Mouse (Mus musculus): ENCODE data around the gene Bcl2a1b.
A peak's percentile ranks its signal among the peaks of the same experiment; 100 is the strongest.
"Not testable (repeated sequence)": the region's sequence is repeated elsewhere in the genome, so short reads cannot be mapped to it uniquely, and the experiment has no call there.

Bcl2a1b gene

DNA sequence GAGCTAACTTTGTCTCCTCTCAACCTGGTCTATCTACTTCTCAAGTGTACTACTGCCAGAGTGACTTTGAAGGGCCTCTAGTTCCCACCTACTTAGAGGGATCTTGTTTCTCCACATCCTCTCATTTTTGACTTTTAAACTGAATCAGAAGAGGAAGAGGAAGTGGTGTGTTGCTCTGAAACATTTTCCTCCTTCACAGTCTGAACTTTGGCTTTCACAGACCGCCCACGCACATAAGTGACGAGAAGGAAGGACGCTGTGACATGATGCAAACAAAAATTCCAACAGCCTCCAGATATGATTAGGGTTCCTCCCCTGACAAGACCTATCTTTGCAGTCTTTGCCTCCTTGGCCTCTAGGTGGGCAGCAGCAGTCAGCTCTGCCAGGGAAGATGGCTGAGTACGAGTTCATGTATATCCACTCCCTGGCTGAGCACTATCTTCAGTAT is at the start of gene Bcl2a1b, which contains the start of gene Gm29094:
Bcl2a1b (plus strand) TSS at position 241 of the 448 bp plus-strand sequence.
Gm29094 (plus strand) TSS at position 411 of the 448 bp plus-strand sequence.
- DNase-seq = not testable (repeated sequence)

DNA sequence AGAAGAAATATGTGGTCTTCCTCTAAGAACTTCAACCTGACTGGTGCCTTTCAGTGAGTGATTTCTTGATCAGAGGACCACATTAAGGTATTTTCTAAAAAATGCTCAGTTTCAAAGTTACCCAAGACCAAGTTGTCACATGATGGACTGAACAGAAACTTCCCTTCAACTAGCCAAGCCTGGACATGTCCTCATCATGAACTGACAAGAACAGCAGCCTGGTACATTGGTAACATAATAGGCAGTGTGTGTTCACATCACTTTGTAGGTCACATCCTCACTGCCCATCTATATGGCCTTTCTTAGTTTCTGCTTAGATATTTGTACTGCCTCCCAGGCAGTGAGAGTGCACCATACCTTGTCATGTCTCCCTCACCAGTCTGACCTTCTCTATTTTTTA is 26.5 kb upstream of the Bcl2a1b start:
- not testable (repeated sequence) for DNase-seq

DNA sequence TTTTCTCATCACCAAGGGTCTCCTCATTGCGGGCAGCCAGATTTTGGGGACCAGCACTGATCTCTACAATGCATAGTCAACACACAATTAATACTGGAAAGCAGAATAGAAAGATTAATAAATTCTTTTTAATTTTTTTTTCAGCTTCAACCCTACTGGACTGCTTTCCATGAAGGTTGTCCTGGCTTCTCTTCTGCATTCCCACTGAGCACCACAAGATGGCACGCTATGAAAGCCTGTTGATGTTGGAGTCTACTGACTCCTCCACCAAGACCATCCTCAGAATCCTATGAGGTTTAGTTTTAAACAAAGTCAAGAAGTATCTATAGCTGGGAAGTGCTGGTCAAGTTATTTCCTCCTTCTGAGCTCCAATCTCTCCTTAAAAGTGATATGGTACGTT is 20.2 kb upstream of the Bcl2a1b start:
- peak; percentile 54 for DNase-seq

DNA sequence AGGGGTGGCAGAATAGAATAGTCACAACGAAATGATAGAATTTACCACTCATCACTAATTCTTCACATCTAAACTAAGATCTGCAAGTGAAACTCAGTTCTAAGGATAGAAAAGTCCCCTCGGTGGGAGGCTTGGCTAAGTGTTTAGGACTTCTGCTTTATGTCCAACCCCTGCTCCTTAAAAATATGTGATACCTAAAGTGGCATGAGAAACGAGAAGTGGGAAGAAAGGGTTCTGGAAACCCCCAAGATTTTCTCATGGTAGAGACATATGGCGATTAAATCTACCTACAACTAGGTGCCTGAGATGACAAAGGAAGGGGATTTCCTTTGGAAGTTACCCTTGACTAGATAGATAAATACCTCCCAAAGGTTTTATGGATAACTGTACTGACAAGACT is 19.5 kb upstream of the Bcl2a1b start:
- not testable (repeated sequence) for DNase-seq

DNA sequence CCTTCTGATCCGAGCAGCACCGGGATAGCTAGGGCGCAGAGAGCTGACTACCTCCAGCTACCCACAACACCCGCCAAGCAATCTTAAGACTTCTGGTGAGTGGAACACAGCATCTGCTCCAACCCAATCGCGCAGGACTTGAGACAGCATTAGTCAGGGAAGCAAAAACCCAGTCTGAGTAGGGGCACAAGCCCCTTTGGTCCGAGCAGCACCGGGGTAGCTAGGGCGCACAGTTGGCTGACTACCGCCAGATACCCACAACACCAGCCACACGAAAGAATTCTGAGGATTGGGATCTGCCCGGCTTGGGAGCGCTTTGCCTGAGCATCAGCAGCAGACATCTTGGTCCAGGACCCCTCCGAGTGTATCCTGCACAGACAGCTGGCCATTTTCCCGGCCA is 12.0 kb upstream of the Bcl2a1b start:
- DNase-seq = not testable (repeated sequence)

DNA sequence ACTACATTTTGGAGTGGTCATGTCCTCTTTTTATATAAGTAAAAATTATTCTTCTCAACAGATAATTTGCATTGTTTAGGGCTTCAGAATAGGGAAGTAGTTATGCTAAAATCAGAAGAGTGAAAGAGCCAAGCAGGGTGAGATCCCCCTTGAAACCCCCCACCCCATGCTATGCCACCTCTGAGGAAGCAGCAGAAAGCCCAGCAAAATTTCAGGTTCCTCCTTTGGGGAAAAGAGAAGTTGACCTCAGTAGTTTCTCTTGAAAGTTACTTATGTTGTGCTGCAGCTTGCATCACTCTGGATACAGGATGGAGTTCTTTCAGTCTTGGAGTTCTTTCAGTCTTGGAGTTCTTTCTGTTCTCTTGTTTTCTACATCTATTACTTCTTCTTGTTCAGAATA is 3.5 kb upstream of the Bcl2a1b start:
- DNase-seq = not testable (repeated sequence)

DNA sequence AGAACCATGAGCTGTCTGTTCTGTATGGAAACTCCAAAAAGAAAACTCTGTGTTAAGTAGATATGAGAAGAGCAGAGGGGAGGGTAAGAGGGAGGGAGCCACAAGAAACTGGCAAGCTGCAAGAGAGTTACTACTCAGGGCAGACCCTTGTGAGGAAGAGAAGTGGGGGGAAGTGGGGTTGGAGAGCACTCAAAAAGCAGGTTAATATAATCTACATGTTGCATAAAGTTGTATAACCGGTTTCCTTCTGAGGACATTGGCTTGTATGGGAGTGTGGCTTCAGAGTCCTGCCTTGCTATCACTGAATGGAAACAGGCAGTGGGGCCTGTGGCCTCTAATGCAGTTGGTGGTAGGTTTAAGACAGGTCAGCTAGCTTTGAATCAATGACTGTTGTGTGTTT is 1.5 kb upstream of the Bcl2a1b start:
- DNase-seq = not testable (repeated sequence)

DNA sequence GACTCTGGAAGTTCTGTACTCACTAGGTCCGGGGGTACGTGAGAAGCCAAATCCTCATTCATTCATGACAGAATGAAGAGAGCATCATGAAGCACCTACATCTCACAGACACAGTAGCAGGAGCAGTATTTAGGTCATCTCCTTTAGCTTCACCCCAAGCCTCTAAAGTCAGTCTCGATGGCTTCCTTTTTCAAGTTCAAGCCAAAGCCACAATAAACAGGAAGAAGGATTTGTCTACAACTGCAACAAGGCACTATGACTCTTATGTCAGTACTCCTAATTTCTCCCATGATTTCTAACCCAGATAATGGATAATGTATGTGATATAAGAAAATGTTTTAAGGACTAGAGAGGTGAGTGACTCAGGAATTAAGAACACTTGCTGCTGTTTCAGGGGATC is 660 bp upstream of the Bcl2a1b start:
- DNase-seq = not testable (repeated sequence)

DNA sequence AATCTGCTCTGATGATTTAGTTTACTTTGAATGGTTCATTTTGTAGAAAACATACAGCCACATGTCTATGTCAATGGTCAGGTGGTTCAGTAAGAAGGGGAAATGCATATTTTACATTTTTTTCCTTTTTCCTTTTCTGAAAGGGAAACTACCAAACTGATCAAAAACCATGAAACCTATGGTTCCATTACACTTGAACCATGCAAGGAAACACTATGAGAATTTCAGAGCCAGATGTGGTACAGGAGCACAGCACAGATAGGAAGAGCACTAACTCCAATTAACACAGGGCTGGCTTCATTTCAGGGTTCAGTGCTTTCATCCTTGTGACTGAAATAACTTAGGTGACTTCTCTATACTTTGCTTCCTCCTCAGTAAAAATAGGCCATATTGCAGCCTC is 3.2 kb downstream of the Bcl2a1b start:
- not testable (repeated sequence) for DNase-seq

DNA sequence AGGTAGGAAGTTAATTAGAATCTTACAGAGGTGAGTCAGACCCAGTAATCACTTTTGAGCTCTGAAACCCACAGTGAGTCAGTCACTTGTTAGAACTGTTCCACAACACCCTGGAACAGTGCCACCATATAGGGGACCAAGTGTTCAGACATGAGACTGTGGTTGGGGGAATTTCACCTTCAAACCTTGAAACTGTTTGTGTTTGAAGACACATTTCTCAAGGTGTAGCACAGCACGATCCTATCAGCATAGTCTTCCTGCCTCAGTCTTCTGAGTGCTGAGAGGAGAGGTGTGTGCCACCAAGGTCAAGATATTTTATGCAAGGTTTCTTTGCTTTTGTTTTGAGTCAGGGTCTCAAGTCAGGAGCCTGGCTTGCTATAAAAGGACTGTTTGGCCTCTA is 9.9 kb downstream of the Bcl2a1b start:
- not testable (repeated sequence) for DNase-seq

DNA sequence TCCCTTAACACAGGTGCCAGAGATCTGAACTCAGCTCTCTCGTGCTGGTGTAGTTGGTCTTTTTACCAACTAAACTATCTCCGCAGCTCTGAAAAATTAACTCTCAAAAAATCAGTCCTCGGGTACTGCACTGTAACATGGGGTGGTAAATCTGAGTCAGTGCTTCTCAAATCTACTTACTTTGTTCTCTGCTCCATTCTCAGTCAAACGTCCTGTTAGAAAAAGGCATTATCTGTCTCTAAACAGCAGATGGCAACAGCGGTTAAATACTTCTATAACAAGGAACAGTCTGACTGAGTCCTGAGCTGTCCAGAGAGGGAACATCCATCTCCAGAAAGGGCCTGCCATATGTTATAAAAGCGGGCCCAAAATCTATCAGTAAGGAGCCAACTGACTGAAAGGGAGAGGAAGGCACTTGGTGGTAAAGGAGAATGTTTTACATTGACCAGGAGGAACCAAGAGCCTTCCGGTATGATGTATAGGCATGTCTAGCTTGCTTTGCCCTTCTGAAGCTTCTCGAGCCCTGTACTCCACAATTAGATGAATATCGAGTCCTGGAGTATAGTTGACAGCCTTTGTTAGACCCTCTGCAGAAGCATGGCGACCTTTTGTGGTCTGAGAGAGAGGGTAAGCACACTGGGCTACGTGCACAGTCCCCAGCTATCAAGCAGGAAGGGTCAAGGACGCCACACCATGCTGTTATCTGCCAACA is 11.5 kb downstream of the Bcl2a1b start, which contains the start of gene Mthfs:
Mthfs (plus strand) TSS at position 324 of the 712 bp plus-strand sequence.
- DNase-seq = not testable (repeated sequence)

DNA sequence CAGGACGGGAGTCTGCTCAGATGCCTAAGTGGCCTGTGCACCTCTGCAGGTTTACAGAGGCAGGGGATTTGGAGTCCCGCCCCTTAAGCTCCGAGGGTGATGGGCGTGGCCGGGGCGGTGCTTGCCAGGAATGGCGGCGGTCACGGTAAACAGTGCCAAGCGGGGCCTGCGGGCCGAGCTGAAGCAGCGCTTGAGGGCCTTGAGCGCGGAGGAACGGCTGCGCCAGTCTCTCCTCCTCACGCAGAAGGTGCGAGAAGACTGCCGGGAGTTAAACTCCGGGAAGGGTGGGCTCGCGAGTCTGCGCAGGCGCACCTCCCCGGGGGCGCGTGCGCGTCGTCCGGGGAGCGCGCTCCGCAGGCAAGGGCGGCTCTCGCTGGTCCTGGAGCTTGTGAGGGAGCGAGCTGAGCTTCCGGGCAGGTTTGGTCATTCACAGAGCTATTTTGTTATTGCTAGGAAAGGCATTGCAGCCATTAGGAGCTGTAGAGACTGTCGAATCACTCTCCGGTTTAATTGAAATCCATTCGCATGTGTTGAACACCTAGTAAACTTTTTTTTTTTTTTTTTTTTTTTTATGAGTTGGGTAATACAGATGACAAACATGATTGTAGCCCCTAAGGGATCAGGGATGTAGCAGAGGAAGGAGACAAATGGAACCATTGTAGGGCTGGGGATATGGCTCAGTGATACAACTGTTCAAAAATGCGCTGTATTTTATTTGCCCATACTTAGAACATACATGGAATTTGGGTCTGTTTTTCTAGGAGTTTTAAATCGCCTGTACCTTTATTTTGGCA is 12.3 kb downstream of the Bcl2a1b start:
- DNase-seq = peak; percentile 83

DNA sequence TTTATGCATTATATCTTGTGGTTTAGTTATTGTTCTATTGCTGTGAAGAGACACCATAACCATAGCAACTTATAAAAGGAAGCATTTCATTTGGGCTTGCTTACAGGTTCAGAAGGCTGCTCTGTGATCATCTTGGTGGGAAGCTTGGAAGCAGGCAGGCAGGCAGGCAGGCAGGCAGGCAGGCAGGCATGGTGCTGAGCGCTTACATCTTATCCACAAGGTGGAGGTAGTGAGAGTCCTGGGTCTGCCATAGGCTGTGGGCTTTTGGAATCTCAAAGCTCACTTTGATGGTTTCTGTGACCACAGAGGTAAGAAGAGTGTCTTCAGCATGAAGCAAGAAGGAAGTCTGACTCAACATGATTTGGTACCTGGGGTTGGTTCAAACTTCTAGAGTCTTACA is 13.4 kb downstream of the Bcl2a1b start:
- DNase-seq = not testable (repeated sequence)

DNA sequence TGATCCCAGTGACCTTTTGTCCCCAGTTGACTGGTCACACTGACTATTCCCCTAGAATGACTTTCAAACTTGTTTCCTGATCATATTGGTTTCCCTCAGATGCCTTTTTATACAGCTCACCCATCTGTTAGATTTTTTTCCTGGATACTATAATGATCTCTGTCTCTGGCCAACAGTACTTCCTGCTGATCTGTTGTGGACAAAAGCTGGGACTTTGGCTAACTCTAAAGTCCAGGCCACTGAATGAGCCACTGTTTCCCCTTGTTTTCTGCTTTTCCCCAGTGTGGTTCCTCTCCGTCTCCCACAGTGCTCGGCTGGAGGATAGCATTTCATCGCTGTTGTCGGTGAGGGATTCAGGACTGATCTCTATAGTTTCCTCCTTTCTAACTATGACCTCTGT is 19.2 kb downstream of the Bcl2a1b start:
- DNase-seq = not testable (repeated sequence)

DNA sequence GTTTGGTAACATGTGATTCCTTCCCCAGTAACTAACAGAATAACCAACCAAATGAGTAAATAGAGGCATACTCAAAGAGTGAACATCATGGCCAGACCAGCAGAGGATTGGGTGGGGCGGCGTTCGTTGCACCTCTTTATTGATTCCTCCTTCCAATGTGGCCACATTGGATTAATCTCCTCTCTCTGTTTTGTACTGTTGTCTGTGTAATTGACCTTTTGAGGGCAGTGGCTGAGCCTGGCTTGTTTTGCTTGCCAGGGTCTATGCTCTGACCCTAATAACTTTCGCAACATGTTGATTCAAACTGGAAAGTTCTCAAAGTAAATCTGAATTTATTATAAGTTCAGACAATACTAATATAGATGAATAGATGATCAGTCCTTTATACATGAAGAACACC is 20.7 kb downstream of the Bcl2a1b start:
- DNase-seq = not testable (repeated sequence)

DNA sequence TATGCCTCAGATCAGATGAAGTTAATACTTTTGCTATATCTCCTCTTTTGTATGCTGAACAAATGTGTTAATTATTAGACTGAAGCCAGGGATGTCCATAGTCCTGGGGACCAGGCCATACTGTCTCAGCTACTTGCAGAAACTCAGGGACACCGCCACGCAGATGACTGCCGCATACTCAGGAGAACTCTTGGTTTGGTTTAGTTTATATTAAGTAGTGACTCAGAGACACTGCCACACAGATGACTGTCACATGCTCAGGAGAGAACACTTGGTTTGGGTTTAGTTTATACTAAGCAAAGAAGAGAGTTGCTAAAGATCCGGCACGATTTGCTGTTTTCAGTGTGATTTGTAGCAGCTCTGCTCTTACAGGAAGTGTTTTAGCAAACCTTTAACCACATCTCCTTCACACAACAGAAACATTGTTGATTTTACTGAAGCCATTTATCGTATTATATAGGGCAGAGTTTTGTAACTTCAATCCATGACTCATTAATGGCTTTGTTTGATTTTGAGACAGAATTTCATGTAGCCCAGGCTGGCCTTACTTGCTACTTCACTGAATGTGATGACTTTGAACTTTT is 21.8 kb downstream of the Bcl2a1b start:
- not testable (repeated sequence) for DNase-seq

DNA sequence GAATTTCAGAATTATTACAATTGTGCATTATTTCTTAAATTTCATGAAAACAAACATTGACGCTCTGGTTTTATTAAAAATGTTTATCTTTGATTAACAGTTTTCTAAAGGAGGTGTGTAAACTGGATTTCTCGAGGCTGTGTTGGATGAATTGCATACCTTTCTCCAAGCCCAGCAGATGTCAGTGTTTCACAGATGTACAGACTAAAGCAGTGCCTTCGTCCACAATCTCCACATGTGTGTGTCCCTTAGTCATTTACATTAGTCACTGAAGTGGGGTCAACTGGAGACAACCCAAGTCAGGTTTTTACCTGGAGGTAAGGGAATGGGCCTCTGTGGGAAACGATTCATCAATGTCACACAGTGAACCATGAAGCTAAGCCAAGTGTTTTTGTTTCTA is 27.1 kb downstream of the Bcl2a1b start:
- no peak for DNase-seq

DNA sequence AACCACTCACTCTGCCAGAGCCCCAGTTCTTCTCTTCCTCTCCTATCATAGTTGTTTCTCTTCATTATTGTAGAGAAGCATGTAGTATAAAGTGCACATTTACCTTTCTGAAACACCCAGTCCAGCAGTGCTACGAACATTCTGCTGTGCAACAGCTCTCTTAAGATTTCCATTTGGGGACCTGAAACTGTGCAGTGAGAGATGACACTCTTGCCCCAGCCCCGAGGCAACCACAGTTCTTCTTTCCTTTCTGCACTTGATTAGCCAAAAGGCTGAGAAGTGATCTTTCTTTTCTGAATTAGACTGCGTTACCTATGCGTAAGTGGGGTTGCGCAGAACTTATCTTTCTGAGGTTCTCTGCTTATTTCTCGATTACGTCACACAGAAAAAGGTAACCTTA is 29.1 kb downstream of the Bcl2a1b start:
- no peak for DNase-seq

DNA sequence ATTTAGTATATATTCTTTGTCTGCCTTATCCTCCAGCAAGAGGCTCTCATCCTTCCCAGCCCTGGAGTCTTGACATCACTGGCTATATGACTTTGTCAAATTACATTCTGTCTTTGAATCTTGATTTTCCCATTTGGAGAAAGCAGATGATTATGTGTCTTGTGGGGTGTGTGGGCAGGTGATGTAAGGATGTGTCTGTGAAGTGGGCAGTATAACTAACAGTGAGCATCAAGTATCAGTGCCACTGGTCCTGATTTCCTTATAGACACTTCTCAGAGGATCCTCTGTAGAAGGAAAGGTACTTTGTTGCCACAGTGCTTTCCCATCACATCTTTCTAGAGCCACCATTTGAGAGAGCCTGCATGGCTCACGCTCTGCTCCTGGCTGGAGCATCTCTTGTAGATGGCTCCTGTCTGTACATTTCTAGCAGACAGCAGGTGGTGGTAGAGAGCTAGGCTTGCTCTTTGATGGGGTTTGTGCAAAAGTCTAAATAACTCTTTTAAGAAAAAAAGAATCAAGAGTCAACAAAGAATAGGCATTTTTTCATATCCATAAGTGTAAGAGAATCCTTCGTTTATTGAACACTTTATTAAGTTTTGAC is 32.0 kb downstream of the Bcl2a1b start:
- DNase-seq = peak; percentile 59

DNA sequence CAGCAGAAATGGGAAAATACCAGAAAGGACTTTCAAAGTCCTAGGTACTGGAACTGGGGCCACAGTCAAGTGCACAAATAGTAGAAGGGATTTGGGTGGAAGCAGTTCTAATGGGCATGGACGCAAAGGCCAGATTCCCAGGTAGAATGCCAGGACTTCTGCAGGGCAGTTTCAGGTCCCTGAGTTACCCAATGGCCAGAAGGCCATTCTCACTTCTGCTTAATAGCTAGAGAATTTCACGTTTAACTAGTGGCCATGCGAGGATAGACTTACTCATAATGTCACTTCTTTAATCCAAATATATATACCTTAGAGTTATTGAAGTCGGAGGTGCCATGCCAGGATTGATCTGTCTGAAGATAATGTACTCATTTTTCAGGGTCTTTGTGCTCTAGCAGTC is 38.1 kb downstream of the Bcl2a1b start:
- not testable (repeated sequence) for DNase-seq

DNA sequence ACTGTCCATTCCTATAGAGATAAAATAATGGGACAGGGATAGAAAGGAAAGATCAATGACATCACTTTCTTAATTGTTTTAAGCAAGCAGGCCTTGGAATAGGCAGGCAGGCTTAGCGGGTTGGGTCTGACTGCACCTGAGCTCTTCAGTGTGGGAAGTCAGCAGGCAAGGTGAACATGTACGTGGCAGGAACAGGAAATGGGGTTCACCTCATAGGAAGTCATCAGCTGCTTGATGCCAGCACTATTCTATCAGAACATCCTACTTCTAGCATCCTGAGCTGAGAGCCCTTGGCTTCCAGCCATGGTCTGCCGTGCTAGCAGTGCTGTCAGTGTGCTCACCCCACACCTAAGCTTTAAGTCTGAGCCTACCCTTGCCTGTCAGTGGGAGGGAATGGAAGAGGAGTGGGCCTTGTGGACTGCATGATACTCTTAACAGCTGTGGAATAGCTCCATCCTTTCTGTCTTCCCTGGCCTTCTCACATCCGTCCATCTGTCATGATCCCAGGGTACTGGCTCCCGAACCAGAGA is 40.0 kb downstream of the Bcl2a1b start:
- not testable (repeated sequence) for DNase-seq

DNA sequence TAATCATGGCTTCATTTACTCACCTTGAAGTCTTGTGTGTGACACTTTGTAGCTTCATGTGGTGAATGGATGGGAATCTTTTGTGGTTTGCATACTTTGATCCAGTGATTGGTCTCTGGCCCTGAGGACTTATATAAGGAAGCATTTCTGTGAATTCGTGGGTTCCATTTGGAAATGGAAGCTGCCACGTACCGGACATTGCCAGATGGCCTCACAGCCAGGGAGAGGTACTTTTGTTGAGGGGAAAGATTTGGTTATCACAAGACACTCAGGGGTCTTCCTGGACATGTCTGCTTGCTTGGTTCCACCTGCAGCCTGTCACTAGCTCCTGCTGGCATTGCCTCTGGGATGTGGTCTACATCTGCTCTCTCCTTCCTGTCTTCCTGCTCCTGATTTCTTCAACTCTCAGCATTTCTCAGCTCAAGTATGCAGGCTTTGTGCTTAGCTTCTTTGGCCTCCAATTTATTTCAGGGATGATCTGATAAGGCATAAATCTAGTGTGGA is 41.6 kb downstream of the Bcl2a1b start:
- not testable (repeated sequence) for DNase-seq

DNA sequence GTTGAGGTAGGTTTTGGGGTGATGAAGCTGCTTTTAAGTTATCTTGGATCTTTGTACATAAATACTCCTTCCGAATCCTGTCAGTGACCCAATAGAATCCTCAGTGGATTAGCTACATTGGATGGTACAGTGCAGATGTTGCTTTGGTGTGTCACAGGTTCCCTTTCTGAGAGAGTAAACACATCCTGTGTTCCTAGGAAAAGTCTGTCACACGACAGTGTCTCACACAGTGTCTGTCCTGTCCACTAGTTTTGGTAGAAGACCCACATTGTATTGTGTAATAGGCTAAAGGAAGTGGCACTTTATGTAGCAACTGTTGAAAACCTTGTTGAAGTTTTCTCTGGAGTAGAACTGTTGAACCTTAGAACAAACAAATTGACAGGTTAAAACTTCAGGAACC is 54.4 kb downstream of the Bcl2a1b start:
- no peak for DNase-seq

All from right cerebral cortex, postnatal 4 days (tissue).